Mouse (Mus musculus): ENCODE data around the gene Gpr61. TPM values are rescaled to one million over a fixed set of nuclear protein-coding genes. Genes with fewer than 3 reads are reported as not detected.

Gpr61 gene
- polyA plus RNA-seq (2015; fragmentation: Nextera tagmentation; extraction: Ambion mirVana) = 0.15 and 0.20 TPM in 2 replicates

DNA sequence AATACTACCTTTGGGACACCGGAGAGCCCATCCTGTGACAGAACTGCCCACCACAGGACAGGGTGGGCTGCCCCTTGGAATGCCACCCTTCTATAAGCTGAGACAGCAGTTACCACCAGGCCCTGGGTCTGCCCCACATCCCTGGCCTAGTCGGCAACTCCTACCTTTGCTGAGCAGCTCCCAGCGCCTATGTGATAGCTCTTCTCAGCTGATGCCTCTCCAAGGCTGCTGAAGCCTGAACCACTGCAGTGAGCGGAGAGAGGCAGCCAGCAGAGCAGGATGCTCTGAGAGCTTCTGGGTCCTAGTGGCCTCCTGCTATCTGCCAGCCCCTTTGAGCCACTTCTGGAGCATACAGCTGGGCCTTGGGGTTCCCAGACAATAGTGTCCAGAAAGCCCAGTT is at the start of gene Gpr61:
Gpr61 (minus strand) TSS at position 227 of the 400 bp plus-strand sequence.
- ATAC-seq (ENCODE audit: insufficient read depth, low FRiP score) = no peak

DNA sequence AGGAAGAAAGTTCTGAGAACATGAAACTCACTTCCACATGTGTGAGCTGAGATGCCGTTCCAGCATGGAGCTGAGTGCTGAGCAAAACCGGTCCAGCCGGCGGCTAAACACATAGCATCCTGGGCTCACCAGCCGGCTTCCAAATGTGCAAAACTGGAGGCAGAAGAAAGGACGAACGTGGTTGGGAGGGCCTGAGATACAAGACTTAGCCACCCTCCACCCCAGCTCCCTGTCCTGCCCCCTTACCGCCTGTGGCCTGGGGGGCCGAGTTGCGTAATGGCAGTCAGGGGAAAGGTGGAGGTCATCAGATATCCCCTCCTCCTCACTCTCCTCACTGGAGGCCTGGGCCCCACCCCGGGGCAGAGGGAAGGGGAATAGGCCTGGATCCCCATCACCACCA is 49.8 kb upstream of the Gpr61 start:
- H3K4me1 ChIP-seq (ENCODE audit: control insufficient read depth, insufficient read depth, low read length) = peaks cover 36% of the 10 kb centered on the region
- 84% methylated on average over 11 of the region's 11 CpGs for WGBS
- no peaks in the 10 kb centered on the region for H3K9me3 ChIP-seq (replicated peaks; ENCODE audit: control insufficient read depth, low read length)
- H3K4me3 ChIP-seq (replicated peaks; ENCODE audit: low read length) = no peak overlapping the region
- H3K27ac ChIP-seq (ENCODE audit: low read length) = no peak overlapping the region
- peaks cover 2% of the 10 kb centered on the region; the same call in 1 of the 2 replicates for H3K36me3 ChIP-seq (ENCODE audit: control insufficient read depth, insufficient read depth, low read length)
- ATAC-seq (ENCODE audit: insufficient read depth, low FRiP score) = no peak
- no peaks in the 10 kb centered on the region for H3K27me3 ChIP-seq (ENCODE audit: control insufficient read depth, insufficient read depth, low read length)
- H3K9ac ChIP-seq (ENCODE audit: low read length) = no peak overlapping the region
- H3K4me2 ChIP-seq (ENCODE audit: low read depth, low read length) = no peak overlapping the region

More for the DNA sequence above, at the start of gene Gpr61:
- no peaks in the 10 kb centered on the region for H3K36me3 ChIP-seq (ENCODE audit: control insufficient read depth, insufficient read depth, low read length)
- no peak within 1 kb of the TSS for H3K4me2 ChIP-seq (ENCODE audit: low read depth, low read length)
- H3K9ac ChIP-seq (ENCODE audit: low read length) = peak within 1 kb of the TSS; percentile 38
- no peak within 1 kb of the TSS for H3K27ac ChIP-seq (ENCODE audit: low read length)
- H3K4me1 ChIP-seq (ENCODE audit: control insufficient read depth, insufficient read depth, low read length) = no peaks in the 10 kb centered on the region
- H3K9me3 ChIP-seq (replicated peaks; ENCODE audit: control insufficient read depth, low read length) = no peaks in the 10 kb centered on the region
- 40% methylated on average over 4 of the region's 4 CpGs for WGBS
- no peak within 1 kb of the TSS for H3K4me3 ChIP-seq (replicated peaks; ENCODE audit: low read length)
- no peaks in the 10 kb centered on the region for H3K27me3 ChIP-seq (ENCODE audit: control insufficient read depth, insufficient read depth, low read length)

DNA sequence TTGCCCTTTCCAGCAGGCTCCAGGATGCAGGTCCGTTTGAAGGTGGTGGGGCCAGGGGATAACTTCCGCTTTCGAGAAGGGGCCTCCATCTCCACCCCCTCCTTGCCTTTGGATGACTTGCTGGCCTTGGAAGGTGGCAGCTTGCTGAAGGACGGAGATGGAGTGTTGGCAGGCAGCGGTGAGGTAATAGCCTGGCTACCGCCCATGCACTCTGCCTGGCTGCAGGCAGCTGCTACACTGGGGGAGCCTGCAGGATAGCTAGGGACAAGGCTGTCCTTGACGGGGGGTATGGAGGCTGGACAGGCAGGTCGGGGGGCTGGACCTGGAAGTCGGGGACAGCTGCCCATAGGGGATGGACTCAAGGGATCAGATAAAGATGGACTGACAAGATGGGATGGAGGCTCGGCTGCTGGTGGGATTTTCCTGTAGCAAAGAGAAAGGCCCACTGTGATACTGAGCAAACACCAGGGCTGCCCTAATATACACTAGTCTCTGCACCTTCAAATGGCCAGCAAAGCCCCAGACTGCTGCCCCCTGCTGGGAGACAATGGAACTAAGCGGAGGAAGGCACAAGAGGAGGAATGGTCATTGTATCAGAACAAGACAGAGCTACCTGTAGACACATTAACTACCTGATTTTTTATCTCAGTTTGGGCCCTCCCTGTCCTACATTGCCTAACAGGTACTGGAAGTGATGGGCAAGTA is 49.1 kb upstream of the Gpr61 start:
- ATAC-seq (ENCODE audit: insufficient read depth, low FRiP score) = no peak
- 83% methylated on average over 11 of the region's 11 CpGs for WGBS
- Histone ChIP-seq H3K4me1 (ENCODE audit: control insufficient read depth, insufficient read depth, low read length) (peaks cover 29% of the 10 kb centered on the region), H3K27ac (ENCODE audit: low read length) (no peak overlapping the region), H3K4me2 (ENCODE audit: low read depth, low read length) (no peak overlapping the region), H3K9me3 (replicated peaks; ENCODE audit: control insufficient read depth, low read length) (no peaks in the 10 kb centered on the region), H3K4me3 (replicated peaks; ENCODE audit: low read length) (no peak overlapping the region), H3K9ac (ENCODE audit: low read length) (no peak overlapping the region), H3K36me3 (ENCODE audit: control insufficient read depth, insufficient read depth, low read length) (peaks cover 2% of the 10 kb centered on the region; the same call in 1 of the 2 replicates), H3K27me3 (ENCODE audit: control insufficient read depth, insufficient read depth, low read length) (no peaks in the 10 kb centered on the region)

DNA sequence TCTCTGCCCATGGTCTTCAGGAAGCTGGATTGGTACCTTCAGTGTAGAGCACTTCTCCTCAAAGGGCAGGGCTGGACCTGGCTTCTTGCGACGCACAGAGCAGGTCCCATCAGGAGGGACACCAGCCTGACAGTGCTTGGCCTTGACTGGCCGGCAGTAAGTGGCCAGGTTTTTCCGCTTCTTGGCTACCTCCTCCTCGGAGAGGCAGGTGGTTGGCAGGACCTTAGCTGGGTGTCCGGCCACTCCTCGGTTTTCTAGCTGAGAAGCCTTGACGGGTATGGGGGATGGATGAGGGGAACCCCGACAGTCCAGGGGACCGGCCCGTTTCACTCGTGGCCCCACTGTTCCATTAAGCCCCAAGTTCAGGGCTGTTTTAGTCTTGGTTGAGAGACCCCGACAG is 48.5 kb upstream of the Gpr61 start:
- 93% methylated on average over 13 of the region's 13 CpGs for WGBS
- no peaks in the 10 kb centered on the region for H3K9me3 ChIP-seq (replicated peaks; ENCODE audit: control insufficient read depth, low read length)
- H3K4me3 ChIP-seq (replicated peaks; ENCODE audit: low read length) = no peak overlapping the region
- no peak overlapping the region for H3K4me2 ChIP-seq (ENCODE audit: low read depth, low read length)
- H3K27me3 ChIP-seq (ENCODE audit: control insufficient read depth, insufficient read depth, low read length) = no peaks in the 10 kb centered on the region
- peaks cover 23% of the 10 kb centered on the region for H3K4me1 ChIP-seq (ENCODE audit: control insufficient read depth, insufficient read depth, low read length)
- peak overlapping the region; percentile 20; the same call in 1 of the 2 replicates for H3K9ac ChIP-seq (ENCODE audit: low read length)
- no peak overlapping the region for H3K27ac ChIP-seq (ENCODE audit: low read length)
- no peak for ATAC-seq (ENCODE audit: insufficient read depth, low FRiP score)
- H3K36me3 ChIP-seq (ENCODE audit: control insufficient read depth, insufficient read depth, low read length) = peaks cover 2% of the 10 kb centered on the region; the same call in 1 of the 2 replicates

DNA sequence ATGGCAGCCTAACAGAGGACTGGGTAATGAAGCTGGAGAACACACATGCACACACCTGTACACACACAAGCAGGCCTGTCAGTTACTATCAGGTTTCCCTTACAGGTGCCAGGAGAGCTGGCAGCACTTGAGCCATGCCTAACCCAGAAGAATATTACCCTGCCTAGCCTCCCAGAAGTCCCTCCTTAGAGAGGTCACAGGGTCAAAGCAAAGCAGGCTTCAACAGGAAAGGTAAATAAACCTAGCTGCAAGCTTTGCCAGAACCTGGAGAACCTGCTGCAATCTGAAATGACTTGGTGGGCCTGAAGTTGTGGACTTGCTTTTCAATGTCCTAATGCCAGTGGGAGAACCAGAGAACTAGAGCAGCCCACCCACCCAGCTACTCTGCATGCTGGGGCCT is 47.8 kb upstream of the Gpr61 start:
- Histone ChIP-seq H3K4me2 (ENCODE audit: low read depth, low read length) (no peak overlapping the region), H3K27me3 (ENCODE audit: control insufficient read depth, insufficient read depth, low read length) (no peaks in the 10 kb centered on the region), H3K27ac (ENCODE audit: low read length) (peak overlapping the region; percentile 72), H3K9ac (ENCODE audit: low read length) (no peak overlapping the region), H3K36me3 (ENCODE audit: control insufficient read depth, insufficient read depth, low read length) (no peaks in the 10 kb centered on the region; the same call in 1 of the 2 replicates), H3K4me1 (ENCODE audit: control insufficient read depth, insufficient read depth, low read length) (peaks cover 22% of the 10 kb centered on the region), H3K4me3 (replicated peaks; ENCODE audit: low read length) (no peak overlapping the region), H3K9me3 (replicated peaks; ENCODE audit: control insufficient read depth, low read length) (no peaks in the 10 kb centered on the region)
- ATAC-seq (ENCODE audit: insufficient read depth, low FRiP score) = no peak

DNA sequence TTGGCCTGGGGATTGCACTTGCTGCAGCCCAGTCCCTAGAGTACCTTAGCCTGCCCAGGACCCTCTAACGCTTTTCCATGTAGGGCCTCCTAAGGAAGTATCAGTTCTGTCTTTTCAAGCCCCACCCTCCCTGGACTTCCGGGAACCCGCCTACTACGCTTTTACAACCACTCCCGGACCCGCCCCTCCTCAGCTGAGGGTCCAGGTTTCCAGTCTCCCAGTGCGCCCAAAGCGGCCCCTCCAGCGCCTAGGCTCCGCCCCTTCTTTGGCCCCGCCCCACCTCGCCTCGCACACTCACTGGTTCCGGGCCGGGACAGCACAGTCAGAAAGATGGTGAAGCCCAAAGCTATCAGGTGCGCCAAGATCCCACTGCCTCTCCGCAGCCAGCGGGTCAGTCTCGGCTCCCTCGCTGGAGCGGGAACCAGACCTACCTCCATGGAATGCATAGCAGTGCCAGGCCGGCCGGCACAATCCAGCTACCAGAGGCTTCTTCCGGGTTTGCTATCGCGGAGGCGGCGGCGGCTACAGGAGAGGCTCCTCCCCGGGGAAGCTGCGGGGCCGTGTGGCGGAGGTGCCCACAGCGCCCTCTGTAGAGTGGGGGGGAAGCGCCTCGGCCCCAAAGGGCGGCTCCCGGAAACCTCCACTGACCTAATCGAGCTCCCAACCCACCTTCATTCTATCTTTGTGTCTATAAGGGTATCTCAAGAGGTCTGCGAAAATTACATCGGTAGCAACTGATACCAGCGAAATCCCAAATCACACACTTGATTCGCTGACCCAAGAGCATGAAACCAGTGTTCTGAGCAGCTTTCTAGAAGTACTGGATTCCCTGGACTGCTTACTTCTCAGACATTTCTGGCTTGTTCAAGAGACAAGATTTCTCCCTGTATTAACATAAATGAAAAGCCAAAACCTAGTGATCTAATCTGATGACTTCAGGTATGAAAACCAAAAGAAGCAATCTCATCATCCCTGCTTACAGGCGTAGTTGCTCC is 45.9 kb upstream of the Gpr61 start, which contains the start of gene Cyb561d1:
Cyb561d1 (minus strand) TSS at position 884 of the 995 bp plus-strand sequence.
- no peaks in the 10 kb centered on the region for H3K9me3 ChIP-seq (replicated peaks; ENCODE audit: control insufficient read depth, low read length)
- H3K27me3 ChIP-seq (ENCODE audit: control insufficient read depth, insufficient read depth, low read length) = no peaks in the 10 kb centered on the region
- H3K27ac ChIP-seq (ENCODE audit: low read length) = peak within 1 kb of the TSS; percentile 89
- H3K9ac ChIP-seq (ENCODE audit: low read length) = peak within 1 kb of the TSS; percentile 71
- H3K4me2 ChIP-seq (ENCODE audit: low read depth, low read length) = peak within 1 kb of the TSS; percentile 63
- H3K36me3 ChIP-seq (ENCODE audit: control insufficient read depth, insufficient read depth, low read length) = no peaks in the 10 kb centered on the region; the same call in 1 of the 2 replicates
- 3% methylated on average over 44 of the region's 44 CpGs for WGBS
- peaks cover 23% of the 10 kb centered on the region for H3K4me1 ChIP-seq (ENCODE audit: control insufficient read depth, insufficient read depth, low read length)
- H3K4me3 ChIP-seq (replicated peaks; ENCODE audit: low read length) = peak within 1 kb of the TSS; percentile 58
- ATAC-seq (ENCODE audit: insufficient read depth, low FRiP score) = peak; percentile 95

DNA sequence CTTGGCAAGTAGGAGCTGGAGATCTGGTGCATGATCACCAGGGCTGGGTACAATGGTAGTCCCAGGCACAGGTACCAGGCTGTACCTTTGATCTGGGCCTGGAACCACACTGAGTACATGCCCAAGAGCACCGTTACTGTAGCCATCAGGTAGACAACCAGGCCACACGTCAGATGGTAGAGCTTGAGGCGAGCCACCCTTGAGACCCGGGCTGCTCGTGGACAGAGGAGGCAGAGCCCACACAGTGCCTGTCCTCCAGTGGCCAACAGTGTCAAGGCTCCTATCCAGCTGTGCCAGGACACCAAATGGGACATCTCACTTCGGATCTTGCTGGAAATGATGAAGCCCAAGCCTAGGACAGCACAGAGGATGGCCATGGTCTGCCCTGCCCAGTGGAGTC is 44.5 kb upstream of the Gpr61 start:
- H3K9ac ChIP-seq (ENCODE audit: low read length) = no peak overlapping the region; the same call in 1 of the 2 replicates
- H3K36me3 ChIP-seq (ENCODE audit: control insufficient read depth, insufficient read depth, low read length) = no peaks in the 10 kb centered on the region
- H3K4me3 ChIP-seq (replicated peaks; ENCODE audit: low read length) = no peak overlapping the region
- ATAC-seq (ENCODE audit: insufficient read depth, low FRiP score) = no peak
- WGBS = 93% methylated on average over 6 of the region's 6 CpGs
- no peaks in the 10 kb centered on the region for H3K27me3 ChIP-seq (ENCODE audit: control insufficient read depth, insufficient read depth, low read length)
- no peak overlapping the region for H3K4me2 ChIP-seq (ENCODE audit: low read depth, low read length)
- no peak overlapping the region for H3K27ac ChIP-seq (ENCODE audit: low read length)
- H3K9me3 ChIP-seq (replicated peaks; ENCODE audit: control insufficient read depth, low read length) = no peaks in the 10 kb centered on the region
- H3K4me1 ChIP-seq (ENCODE audit: control insufficient read depth, insufficient read depth, low read length) = peaks cover 23% of the 10 kb centered on the region

DNA sequence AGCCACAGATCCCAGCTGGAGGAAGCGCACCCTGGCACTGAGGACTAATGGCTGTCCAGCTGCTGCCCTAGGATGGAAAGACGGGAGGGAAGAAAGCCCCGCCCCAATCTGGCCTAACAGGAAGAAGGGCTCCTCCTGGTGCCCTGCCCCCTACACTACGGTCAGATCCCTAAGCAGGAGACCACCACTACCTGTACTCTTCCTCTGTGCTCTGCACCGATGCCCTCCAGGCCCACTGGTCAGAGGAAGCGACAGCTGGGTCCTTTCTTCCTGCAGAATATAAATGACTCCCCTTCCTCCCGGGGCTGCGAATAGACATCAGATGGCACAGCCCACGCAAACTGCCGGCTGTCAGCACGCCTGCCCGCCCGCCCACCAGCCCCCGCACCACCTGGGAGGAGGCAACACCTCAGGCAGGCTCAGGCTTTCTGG is 42.4 kb upstream of the Gpr61 start:
- Histone ChIP-seq H3K9ac (ENCODE audit: low read length) (peak overlapping the region; percentile 12), H3K4me2 (ENCODE audit: low read depth, low read length) (peak overlapping the region; percentile 14; the same call in 1 of the 2 replicates), H3K9me3 (replicated peaks; ENCODE audit: control insufficient read depth, low read length) (no peaks in the 10 kb centered on the region), H3K4me1 (ENCODE audit: control insufficient read depth, insufficient read depth, low read length) (peaks cover 21% of the 10 kb centered on the region), H3K4me3 (replicated peaks; ENCODE audit: low read length) (no peak overlapping the region), H3K27me3 (ENCODE audit: control insufficient read depth, insufficient read depth, low read length) (no peaks in the 10 kb centered on the region), H3K36me3 (ENCODE audit: control insufficient read depth, insufficient read depth, low read length) (no peaks in the 10 kb centered on the region), H3K27ac (ENCODE audit: low read length) (no peak overlapping the region)
- no peak for ATAC-seq (ENCODE audit: insufficient read depth, low FRiP score)
- WGBS = 26% methylated on average over 13 of the region's 14 CpGs

All from stomach, embryonic 16.5 days (tissue).